ENCODE assay signal across 31 mouse cellular contexts in genomic region chr12:99897846-99898245, GRCm38 (mm10).
"Had no signal": no experiment of that assay in that cellular context is flagged by ENCODE, and none has a peak within 500 bp of the region (broad histone marks: within the 10 kb centered on the region; RNA-seq: fewer than 3 reads in every experiment).

No protein-coding gene starts in this region.

- H3K9me3 ChIP-seq: limb, embryonic 10.5 days; limb, embryonic 12.5 days; limb, embryonic 13.5 days; limb, embryonic 15.5 days; liver, embryonic 12.5 days; liver, embryonic 13.5 days; liver, embryonic 15.5 days; lung, embryonic 15.5 days; megakaryocyte, embryonic 14.5 days; midbrain, embryonic 12.5 days; midbrain, embryonic 13.5 days; midbrain, embryonic 15.5 days; neural tube, embryonic 12.5 days; neural tube, embryonic 13.5 days had no signal

- H3K27ac ChIP-seq: limb, embryonic 10.5 days; limb, embryonic 12.5 days; limb, embryonic 13.5 days; limb, embryonic 15.5 days; liver, embryonic 12.5 days; liver, embryonic 13.5 days; liver, embryonic 14.5 days; liver, embryonic 15.5 days; lung, embryonic 15.5 days; macrophage; midbrain, embryonic 12.5 days; midbrain, embryonic 13.5 days; midbrain, embryonic 15.5 days; neural tube, embryonic 12.5 days; neural tube, embryonic 13.5 days had no signal

- H3K9ac ChIP-seq: limb, embryonic 12.5 days; limb, embryonic 13.5 days; limb, embryonic 15.5 days; liver, embryonic 12.5 days; liver, embryonic 13.5 days; liver, embryonic 14.5 days; liver, embryonic 15.5 days; liver, postnatal 0 days; lung, embryonic 14.5 days; lung, embryonic 15.5 days; midbrain, embryonic 12.5 days; midbrain, embryonic 13.5 days; midbrain, embryonic 15.5 days; neural tube, embryonic 12.5 days; neural tube, embryonic 13.5 days had no signal

- ATAC-seq: liver, embryonic 12.5 days; liver, postnatal 0 days; lung, postnatal 0 days; midbrain, embryonic 13.5 days; midbrain, embryonic 15.5 days; midbrain, embryonic 16.5 days had no signal

- H3K4me1 ChIP-seq: limb, embryonic 10.5 days; limb, embryonic 12.5 days; limb, embryonic 13.5 days; limb, embryonic 15.5 days; liver, embryonic 12.5 days; liver, embryonic 15.5 days; midbrain, embryonic 12.5 days; midbrain, embryonic 13.5 days; midbrain, embryonic 15.5 days; neural tube, embryonic 12.5 days; neural tube, embryonic 13.5 days had no signal

- H3K4me2 ChIP-seq: limb, embryonic 12.5 days; limb, embryonic 13.5 days; limb, embryonic 15.5 days; liver, embryonic 11.5 days; liver, embryonic 12.5 days; liver, embryonic 13.5 days; liver, embryonic 15.5 days; lung, embryonic 14.5 days; lung, embryonic 15.5 days; midbrain, embryonic 12.5 days; midbrain, embryonic 13.5 days; midbrain, embryonic 15.5 days; neural tube, embryonic 12.5 days; neural tube, embryonic 13.5 days had no signal

- DNase-seq: left cerebral cortex, postnatal 4 days; liver; liver, embryonic 13.5 days; liver, postnatal 0 days; lung, adult 18-20 months; lung, adult 2 months; lung, embryonic 14.5 days; lung, postnatal 10 days; lung, postnatal 14 days; lung, postnatal 36 days; lung, postnatal 4 days; midbrain, embryonic 14.5 days had no signal

- H3K27me3 ChIP-seq: limb, embryonic 12.5 days; limb, embryonic 13.5 days; limb, embryonic 15.5 days; liver, embryonic 12.5 days; liver, embryonic 13.5 days; liver, embryonic 15.5 days; lung, embryonic 15.5 days; megakaryocyte, embryonic 14.5 days; midbrain, embryonic 12.5 days; midbrain, embryonic 13.5 days; midbrain, embryonic 15.5 days; neural tube, embryonic 12.5 days; neural tube, embryonic 13.5 days had no signal

- H3K4me3 ChIP-seq: limb, embryonic 10.5 days; limb, embryonic 12.5 days; limb, embryonic 13.5 days; limb, embryonic 15.5 days; liver, embryonic 12.5 days; liver, embryonic 13.5 days; liver, embryonic 15.5 days; lung, embryonic 15.5 days; megakaryocyte, embryonic 14.5 days; midbrain, embryonic 12.5 days; midbrain, embryonic 13.5 days; midbrain, embryonic 15.5 days; myocyte; neural tube, embryonic 12.5 days; neural tube, embryonic 13.5 days had no signal
